Mouse (Mus musculus): Measurements from ENCODE around the gene Dlg2. TPM values are rescaled to one million over a fixed set of nuclear protein-coding genes. Genes with fewer than 3 reads are reported as not detected.

Dlg2 gene
- total RNA-seq, 2 experiments from 2014 or later, result 0.97 to 1.1 TPM

DNA sequence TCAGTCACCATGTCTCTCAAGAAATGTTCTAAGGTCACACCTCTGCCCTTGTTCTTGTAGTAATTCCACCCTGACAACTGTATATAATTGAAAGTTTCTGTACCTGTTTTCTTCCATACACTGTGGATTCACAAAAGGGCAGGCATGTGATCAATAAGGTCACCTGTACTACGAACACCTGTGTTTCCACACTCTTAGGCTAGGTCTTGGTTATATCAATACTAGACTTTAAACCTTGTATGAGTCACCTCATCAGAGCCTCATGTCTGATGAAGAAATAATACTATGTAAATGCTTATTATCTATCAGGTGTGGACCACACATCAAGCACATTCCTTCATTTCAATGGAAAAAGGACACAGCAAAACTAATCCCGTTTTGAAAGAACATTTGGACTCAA is 1831.7 kb downstream of the Dlg2 start:
- ATAC-seq (replicated peaks; ENCODE audit: poor library complexity, severe bottlenecking), result no peak

DNA sequence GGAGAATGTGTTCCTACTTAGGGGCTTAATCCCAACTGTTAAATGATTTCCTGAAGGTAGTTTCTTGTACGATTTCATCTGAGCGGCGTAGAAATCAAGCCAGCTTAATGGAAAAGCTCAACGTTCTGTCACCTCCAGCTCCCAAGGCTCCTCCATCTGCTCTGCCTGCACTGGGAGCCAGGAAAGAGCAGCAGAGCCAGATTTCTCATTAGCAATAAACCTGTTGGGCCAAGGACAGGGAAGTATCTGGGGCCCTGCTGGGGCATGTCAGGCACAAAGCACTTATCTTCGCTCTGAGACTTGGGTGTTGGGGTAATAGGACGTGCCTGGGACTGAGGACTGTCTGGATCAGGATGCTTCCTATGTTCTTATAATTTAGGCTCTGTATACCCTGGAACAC is 1839.9 kb downstream of the Dlg2 start:
- ATAC-seq (replicated peaks; ENCODE audit: poor library complexity, severe bottlenecking), result no peak

DNA sequence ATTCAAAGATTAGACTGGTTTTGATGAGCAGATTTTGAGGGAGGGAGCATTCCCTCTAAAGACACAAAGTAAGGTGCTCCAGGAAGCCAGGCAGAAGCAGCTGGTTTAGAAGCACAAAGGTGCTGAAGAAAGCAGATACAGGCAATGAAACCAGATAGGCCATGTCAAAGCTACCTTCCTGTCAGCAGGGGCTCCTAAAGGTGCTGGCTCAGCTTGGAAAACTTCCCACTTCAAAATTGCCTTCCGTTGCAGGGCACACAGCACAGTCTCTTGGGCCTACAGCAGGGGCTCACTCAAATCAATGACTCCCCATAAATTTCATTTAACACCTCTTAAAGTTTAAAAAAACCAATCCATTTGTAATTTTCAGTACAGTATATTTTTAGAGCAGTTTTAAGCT is 1843.0 kb downstream of the Dlg2 start:
- no peak for ATAC-seq (replicated peaks; ENCODE audit: poor library complexity, severe bottlenecking)

DNA sequence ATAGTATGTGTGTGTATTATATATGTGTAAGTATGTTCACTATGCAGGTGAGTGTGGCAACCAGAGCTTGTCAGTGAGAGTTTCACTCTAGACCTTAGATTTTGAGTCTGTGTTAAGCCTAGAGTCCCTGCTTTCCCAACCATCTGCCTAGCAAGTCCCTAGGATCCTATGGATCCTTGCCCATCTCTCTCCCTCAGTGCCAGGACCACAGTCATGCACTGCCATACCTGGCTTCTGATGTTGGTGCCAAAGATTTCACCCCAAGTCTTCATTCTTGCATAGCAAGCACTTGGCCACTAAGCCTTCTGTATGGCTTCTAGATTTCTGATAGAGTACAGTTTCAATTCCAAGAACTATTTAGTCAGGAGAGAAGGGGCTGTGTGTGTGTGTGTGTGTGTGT is 1843.7 kb downstream of the Dlg2 start:
- ATAC-seq (replicated peaks; ENCODE audit: poor library complexity, severe bottlenecking), result no peak

DNA sequence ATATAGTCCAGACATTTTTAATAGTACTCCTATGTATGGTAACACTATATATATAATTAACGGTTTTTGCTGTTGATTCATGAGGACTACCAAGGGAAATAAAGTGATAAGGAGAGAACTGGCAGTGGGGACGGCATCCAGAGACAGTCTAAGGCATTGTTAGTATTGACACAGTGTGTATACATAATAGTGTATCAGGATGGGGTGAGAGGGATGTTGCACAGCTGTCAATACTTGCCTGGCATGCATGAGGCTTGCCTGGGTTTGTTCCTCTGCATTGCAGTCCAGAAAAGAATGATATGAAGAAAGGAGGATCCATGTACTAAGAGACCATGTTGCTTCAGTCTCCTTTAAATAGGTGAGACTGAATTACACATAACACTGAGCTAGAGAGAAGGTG is 1845.3 kb downstream of the Dlg2 start:
- no peak for ATAC-seq (replicated peaks; ENCODE audit: poor library complexity, severe bottlenecking)

DNA sequence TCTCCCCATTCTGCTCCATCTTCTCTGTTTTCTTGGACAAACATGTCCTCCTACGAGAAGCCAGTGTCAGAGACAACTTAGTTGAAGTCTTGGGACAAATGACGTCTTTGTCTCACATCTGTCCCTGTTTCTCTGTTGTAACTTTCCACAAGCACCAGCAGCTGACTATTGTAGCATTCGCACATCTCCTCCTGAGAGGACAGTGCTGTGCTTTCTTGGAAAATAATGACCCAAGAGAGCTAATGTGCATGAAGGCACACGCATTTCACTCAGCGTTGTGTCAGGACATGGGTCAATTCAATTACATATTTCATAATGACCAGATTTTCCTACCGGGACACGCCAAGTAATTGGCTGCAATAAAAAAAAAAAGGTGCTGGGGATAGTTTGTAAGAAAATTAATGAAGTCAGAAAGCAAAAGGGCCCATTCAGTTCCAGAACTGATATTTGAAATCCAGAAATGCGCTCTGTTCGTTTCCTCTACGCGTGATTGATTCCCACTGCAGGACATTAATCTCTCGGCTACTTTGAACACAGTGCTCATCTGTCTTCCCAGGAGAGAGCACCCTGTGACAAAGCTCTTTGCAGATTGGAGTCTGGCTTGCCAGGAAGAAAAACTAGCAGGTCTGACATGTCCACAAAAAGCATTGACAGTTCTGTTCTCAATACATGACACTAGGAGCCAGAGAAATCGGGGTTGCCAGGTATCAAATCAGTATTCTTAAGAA is 1846.0 kb downstream of the Dlg2 start:
- no peak for ATAC-seq (replicated peaks; ENCODE audit: poor library complexity, severe bottlenecking)

DNA sequence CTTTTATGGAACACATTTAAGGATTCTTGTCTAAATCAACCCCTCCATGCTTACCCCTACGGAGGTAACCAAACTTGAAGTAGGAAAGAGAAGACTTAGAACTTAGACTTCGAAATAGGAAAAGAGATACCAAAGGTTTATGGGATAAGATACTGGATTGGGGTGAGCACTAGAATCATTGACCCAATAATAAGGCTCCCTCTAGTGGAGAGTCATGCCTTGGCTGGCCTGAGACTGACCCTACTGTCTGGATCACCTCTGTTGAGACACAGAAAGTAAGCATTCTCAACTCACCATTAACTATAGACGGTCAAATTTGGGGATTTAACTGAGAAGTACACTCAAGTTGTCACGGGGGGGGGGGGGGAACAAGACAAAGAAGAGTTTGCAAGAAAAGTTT is 1847.2 kb downstream of the Dlg2 start:
- ATAC-seq (replicated peaks; ENCODE audit: poor library complexity, severe bottlenecking), result peak; percentile 78

DNA sequence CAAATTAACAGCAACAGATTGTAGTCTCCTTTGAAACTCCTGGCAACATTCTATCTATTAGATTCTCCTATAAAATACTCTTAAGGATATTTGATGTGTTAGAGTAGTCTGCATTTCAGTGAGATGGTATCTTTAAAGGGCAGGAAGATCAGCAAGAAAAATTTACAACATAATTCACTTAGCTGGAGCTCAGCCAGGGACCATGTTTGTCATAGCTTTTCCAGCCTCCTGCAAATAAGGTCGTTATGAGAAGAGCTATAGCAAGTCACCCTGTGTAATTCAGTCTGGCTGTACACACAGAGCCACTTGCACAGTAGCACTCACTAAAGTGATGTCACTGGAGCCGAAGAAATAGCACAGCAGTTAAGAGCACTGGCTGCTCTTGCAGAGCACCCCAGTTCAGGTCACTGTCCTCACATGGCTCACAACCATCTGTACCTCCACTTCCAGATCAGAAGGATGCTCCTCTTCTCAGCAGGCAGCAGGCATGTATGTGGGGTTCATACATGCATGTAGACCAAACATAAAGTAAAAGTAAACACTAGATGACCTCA is 1850.9 kb downstream of the Dlg2 start:
- ATAC-seq (replicated peaks; ENCODE audit: poor library complexity, severe bottlenecking), result no peak

DNA sequence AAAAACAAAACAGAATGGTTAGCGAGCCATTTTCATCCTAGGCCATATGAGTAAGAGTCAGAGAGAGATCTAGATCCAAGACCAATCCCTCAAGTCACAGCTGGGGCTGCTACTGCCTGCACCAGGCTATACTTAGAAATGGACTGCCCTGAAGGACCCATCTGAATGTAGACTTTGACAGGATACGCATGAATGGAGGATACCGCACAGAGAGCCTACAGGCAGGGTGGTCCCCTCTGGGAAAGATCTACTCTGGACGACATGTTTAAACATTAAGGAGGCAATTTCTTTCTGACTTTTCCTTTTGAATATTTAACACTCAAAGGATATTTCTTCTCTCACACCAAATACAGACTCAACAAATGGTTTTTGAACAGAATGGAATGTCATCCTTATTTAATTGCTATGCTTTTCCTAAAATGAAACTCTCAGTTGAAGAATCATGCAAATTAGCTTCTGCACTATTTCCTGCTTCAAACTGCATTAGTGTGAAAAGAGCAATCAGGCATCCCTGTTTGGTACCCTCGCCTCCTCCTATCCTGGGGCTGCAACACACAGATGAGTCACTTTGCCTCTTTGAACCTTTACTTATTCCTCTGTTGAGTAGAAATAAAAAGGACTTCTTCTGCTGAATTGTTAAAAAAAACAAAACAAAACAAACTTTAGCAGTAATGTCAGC is 1856.9 kb downstream of the Dlg2 start:
- ATAC-seq (replicated peaks; ENCODE audit: poor library complexity, severe bottlenecking), result no peak

DNA sequence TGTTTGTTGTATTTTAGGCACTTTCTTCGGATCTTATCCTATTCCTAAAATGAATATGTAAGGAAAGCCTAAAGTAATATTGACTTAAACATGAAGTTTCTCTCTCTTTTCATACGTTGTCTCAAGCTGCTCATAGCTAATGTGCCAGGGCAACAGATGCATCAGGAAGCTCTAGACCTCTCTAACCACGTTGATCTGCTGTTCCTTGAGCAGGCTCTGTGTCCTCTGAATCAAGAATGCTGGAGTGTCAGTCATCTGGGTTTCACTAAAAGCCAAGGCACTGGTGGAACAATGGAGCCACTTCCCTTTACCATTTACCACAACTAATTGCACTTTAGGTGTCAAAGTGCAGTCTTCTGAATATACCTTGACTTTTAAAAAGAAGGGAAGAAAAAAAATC is 1880.1 kb downstream of the Dlg2 start:
- no peak for ATAC-seq (replicated peaks; ENCODE audit: poor library complexity, severe bottlenecking)

DNA sequence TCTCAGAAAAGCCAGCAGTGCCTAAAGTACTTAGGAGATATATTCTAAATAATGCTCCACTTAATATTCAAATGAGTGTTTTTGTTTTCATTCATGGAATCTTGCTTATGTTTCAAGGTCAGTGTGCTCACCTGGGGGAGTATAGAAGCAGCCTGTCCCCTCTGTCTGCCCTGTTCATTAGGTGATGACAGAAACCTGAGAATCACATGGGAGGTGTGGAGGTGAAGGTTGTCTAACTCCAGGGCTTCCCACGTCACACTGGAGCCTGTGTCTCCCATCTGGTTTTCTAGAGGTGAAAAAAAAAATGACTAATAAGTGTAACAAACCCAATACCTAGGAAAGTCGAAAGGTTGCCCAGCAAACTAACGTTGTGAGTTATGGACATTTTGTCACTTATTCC is 1886.9 kb downstream of the Dlg2 start:
- ATAC-seq (replicated peaks; ENCODE audit: poor library complexity, severe bottlenecking), result no peak

DNA sequence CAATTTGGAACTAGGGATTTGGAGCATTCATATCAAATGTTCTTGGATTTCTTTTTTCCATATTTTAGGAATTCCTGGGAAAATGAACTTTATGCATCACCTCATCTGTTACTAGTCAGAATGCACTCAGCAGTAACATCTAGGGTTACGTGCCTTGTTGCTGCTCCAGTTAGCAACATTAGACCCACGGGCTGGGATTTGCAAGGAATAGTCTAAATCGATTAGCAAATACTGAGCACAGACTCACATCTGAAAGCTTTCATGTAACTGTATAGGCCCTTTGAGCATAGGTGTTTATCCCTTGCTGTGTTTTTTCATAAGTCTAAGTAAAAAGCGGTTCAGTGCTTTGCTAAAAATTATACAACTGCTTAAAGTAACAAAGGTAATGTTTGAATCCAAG is 1887.3 kb downstream of the Dlg2 start:
- ATAC-seq (replicated peaks; ENCODE audit: poor library complexity, severe bottlenecking), result no peak

DNA sequence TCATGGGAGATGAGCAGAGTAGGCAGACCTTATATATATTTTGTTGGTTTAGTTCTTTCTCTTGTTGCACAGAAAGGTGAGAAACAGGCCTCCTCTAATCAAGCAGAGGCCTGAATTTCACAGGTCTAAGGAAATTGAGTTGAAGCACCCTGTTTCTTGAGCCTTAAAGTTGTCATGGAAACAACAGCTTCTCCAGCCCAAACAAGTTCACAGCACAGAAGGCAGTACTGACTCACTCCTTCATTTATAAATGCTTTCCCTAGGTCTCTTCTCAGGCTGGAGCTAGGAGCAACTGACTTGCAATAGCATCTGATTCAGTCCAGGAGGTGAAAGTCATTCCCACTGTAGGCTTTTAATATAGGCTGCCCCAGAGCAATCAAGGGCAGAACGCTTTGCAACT is 1890.6 kb downstream of the Dlg2 start:
- ATAC-seq (replicated peaks; ENCODE audit: poor library complexity, severe bottlenecking), result no peak

DNA sequence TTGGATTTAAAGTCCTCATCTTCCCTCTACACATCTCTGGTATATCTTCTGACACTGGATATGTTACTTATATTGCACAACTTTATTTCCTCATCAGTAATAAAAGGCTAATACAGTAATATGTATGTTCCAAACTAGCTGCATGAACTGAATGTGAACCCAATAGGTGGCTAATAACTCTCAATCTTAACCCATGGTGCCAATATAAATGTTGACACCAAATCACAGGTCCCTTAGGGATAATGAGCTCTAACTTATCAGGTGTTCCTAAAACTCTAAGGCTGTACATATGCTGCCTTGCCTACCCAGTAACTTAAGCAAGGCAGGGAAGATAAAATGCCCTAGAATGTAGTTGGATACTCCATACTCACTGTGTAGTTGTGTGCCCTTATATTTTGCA is 1894.0 kb downstream of the Dlg2 start:
- no peak for ATAC-seq (replicated peaks; ENCODE audit: poor library complexity, severe bottlenecking)

DNA sequence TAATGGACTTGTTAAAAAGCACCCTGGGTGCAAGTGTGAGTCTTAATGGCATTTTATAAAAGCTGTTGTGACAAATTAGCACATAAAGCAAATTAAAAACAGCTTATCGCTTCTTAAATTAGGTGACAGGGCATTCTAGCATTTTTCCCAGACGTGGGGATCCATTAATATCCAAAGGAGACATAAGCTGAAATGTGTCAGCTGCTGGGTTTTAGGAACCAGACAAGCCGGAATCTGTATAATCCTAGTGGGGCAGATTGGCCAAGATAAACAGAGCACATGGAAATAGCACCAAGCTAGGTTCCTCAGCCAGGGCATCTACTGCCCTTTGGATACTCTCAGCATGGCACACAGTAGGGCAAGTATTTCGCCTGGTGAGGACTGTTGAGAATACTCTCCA is 1895.2 kb downstream of the Dlg2 start:
- ATAC-seq (replicated peaks; ENCODE audit: poor library complexity, severe bottlenecking), result no peak

DNA sequence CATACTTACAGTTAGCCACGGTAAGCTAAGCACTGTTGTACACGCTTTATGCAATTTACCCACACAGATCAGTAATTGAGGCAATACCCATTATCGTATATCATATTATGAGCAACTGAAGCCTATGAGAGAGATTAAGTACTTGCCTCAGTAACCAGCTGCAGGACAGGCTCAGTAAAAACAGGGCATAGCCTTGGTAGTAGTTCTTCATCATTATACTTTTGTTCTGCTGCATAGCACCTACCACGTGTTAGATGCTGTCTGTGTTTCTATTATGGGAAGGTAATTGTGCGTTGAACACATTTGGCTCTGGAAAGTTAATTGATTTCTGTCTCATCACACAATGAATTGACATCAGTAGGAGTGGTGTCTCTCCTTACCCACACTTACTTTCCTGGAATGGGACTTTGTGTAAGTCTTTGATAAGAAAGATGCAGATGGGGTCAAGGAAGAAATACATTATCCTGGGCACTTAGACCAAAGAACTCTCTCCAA is 1897.4 kb downstream of the Dlg2 start:
- ATAC-seq (replicated peaks; ENCODE audit: poor library complexity, severe bottlenecking), result no peak

DNA sequence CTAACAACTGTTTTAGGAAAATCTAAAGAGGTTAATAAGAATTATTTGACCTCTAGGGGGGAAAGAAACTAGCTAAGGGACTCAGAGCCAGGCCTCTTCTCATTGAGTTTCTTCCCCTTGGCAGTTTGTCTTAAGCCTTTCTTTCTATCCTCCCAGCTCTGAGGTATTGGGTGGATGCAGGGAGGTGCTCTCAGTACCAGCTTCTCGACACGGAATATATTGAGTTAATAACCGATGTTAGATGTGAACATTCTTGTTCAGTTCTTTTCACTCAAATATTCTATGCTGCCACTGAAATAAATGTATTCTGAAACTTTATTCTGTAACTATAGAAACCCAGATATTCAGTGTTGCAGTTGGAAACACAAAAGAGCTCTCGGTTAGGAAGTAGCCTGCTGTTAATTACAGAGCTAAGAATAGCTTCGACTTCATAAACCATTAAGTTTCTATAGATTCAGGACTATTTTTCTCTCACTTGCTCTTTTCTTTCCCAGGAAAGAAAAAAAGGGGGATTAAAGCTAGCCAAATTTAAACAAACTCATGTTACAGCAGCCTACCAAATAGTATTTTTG is 1907.5 kb downstream of the Dlg2 start:
- no peak for ATAC-seq (replicated peaks; ENCODE audit: poor library complexity, severe bottlenecking)

DNA sequence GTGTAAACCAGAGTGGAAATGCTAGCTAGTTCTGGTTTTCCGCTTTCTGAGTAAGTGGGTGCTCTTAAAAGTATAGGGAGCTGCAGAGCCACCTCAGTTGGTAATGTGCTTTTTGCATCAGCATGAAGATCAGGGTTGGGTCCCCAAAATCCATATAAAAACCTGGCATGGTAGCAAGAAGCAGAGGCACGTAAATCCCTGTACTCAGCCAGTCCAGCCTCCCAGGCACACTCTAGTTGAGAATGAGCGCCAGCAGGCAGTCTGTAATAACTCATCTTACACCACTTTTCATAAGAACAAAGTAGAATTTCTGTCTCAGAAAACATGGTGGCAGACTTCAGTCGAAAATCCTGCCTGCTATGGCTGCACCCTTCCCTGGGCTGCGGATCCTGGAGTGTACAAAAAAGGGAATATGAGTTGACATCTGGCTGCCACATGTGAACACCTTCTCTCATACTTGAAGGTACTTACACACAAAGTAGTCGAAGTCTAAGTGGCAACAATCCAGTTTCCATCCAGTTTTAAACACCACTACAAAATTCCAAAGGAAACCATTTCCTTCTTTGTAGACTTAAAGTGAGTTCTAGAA is 1915.7 kb downstream of the Dlg2 start:
- no peak for ATAC-seq (replicated peaks; ENCODE audit: poor library complexity, severe bottlenecking)

DNA sequence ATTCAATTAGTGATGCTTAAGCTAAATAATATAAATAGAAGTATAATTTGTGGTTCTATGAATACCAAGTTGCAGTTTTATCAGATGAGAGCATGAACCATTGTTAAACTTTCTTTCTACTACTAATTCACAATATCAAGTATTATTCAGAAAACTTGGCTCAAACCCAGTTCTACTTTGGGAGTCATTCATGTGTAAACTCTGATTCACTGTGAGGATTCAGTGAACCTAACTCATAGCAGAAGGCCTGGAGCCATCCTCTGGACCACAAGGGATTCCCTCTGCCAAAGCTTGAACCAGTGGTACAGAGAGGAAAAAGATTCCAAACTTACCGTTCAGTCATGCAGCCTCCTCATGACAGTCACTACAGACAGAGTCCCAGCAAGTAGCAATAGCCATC is 1920.3 kb downstream of the Dlg2 start:
- no peak for ATAC-seq (replicated peaks; ENCODE audit: poor library complexity, severe bottlenecking)

DNA sequence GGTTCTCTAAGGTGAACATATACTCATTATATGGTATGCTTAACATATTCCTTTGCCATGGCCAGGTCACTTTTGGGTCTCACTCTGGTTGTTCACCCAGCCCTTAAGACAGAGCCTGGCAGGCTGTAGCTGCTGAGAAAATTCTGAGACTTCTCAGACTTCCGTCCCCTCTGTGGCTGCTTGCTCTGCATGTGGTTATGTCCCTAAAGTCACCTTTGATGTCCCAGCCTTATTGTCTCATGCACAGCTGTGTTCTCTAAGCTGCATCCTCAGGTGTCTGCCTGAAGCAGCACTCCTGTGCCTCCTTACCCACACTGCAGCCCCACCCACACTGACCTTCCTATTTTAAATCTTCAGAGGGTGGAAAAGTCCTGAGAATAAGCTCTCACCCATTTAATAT is 1922.4 kb downstream of the Dlg2 start:
- ATAC-seq (replicated peaks; ENCODE audit: poor library complexity, severe bottlenecking), result no peak

DNA sequence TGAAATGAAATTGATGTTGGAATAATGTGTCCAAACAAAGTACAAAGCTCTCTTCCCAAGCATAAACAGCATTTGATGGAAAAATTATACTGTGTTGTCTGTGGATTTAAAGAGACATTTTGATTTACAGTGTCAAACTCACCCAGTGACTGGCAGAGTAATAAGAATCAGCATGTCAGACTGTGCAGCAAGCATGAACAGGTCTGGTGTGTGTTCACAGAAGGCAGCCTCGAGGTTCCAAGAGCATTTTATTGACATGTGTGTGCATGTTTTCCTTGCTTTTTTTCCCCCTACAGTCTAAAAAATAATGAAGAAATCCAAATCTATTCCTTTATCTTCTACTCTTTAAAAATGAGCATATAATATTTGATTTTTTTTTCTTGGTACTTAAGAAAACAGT is 1924.1 kb downstream of the Dlg2 start:
- ATAC-seq (replicated peaks; ENCODE audit: poor library complexity, severe bottlenecking), result no peak

All from granulocyte monocyte progenitor cell, adult 5-6 weeks (primary cell).